Mouse (Mus musculus): Measurements from ENCODE around the gene Tmem209.
A peak's percentile ranks its signal among the peaks of the same experiment; 100 is the strongest.

Gene Tmem209

GRCm38 (mm10) chr6:30462822-30463221, 46.8 kb downstream of the Tmem209 start:
- DNase-seq (ENCODE audit: low read depth, low spot score): no peak

GRCm38 (mm10) chr6:30461755-30462344, 47.7 kb downstream of the Tmem209 start:
- no peak for DNase-seq (ENCODE audit: low read depth, low spot score)

GRCm38 (mm10) chr6:30460750-30461446, 48.7 kb downstream of the Tmem209 start:
- peak; percentile 34 for DNase-seq (ENCODE audit: low read depth, low spot score)

DNA sequence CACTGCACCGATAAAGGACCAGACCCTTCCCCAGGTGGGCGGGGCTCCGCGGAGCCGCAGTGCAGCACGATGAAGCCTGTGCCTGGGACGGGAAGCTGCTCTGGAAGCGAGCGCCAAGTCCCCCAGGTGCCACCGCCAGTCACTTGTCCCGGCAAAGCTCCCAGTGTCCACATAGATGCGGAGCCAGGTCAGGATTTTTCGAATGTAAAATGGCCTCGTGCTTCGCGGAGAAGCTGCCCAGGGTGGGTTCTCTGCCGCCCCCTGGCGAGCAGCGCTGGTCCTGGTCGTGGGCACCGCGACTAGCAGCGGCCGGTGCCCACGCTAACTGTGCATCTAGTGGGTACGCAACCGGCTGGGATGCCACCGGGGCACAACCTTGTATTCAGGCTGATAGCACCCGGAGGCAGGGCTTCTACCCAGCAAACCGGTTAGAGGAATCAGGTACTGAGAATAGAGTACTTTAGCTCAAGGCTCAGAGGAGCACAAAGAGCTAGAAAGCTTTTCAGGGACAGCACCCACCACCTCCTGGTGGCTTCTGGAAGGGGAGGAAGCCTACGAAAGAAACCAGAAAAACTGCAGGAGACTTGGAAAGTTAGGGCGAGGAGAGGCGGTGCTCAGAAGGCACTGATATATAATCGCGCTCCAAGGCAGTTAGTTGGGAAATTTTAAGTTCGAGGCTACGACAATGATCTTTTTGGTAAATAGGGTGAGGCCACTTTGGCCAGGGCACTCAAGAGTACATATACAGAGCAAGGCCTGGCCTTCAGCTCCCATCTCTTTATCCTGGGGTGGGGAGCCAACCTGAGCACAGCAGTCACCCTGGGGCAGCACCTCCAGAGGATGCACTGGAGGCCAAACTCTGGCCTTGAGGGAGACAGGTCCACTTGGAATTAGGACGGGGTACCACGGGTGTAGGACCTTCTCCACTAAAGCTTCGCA, 49.5 kb downstream of the Tmem209 start:
- peak; percentile 84 for DNase-seq (ENCODE audit: low read depth, low spot score)

DNA sequence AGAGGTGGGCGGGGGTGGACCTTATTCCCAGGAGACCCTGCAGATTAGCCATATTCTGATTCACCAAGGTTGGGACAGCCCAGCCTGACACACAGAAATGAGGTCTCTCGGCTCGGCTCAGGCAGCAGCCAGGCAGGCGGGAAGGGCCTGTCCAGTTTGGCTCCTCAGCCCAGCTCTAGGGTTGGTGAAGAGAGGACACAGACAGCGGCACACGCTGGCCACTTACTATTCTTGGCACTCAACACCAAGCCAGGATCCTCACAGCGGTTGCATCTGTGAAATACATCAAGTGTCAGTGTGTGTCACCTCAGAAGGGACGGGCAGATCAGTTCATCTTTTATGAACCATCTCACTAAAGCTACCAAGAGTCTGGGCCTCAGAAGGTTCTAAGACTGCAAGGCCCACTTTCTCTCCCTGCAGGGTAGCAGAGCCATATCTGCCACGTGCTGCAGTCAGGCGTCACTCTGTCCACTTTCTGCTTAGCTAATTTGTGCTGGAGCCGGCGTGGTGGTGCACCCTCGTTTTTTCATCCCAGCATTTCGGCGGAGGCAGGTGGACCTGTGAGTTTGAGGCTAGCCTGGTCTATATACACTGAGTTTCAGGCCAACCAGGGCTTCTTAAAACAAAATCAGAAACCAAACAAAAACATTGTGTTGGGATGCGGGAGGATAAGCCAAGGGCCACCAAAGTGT, 50.4 kb downstream of the Tmem209 start:
- no peak for DNase-seq (ENCODE audit: low read depth, low spot score)

GRCm38 (mm10) chr6:30458626-30459025, 51.0 kb downstream of the Tmem209 start:
- no peak for DNase-seq (ENCODE audit: low read depth, low spot score)

GRCm38 (mm10) chr6:30456991-30457390, 52.6 kb downstream of the Tmem209 start:
- DNase-seq (ENCODE audit: low read depth, low spot score): no peak

GRCm38 (mm10) chr6:30439576-30439975, 70.0 kb downstream of the Tmem209 start:
- no peak for DNase-seq (ENCODE audit: low read depth, low spot score)

DNA sequence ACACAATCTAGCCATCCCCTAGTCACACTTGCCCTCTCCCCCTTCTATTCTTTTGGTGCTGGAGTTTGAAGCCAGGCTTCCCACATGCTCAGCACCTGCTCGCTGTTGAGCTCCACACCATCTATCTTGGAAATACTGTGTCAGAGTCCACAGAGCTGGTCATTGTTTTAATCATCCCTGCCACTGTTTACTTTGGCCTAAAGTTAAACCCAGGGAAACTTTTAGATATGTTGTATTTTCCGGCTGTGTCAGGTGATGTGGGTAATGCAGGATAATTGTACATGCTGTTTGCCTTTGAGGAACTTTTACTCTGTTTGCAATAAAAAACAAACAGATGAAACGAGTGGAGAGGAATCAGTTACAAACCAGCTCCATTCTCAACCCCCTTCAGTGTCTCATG, 72.5 kb downstream of the Tmem209 start:
- no peak for DNase-seq (ENCODE audit: low read depth, low spot score)

GRCm38 (mm10) chr6:30436476-30436875, 73.1 kb downstream of the Tmem209 start:
- no peak for DNase-seq (ENCODE audit: low read depth, low spot score)

GRCm38 (mm10) chr6:30432461-30433192, 77.0 kb downstream of the Tmem209 start:
- no peak for DNase-seq (ENCODE audit: low read depth, low spot score)

All from CD4-positive helper T cell, adult 2 months (primary cell).